Mouse (Mus musculus): ENCODE data around the gene Omp. TPM values are rescaled to one million over a fixed set of nuclear protein-coding genes. Genes with fewer than 3 reads are reported as not detected.

Gene Omp
- total RNA-seq (2012; rRNA removed), result 0.08 TPM in 1 of 2 replicates, not detected in the other
- total RNA-seq (2014; rRNA removed), result not detected in 2 replicates
- polyA plus RNA-seq (2012; ENCODE audit: insufficient read length, low read depth), result not detected in 2 replicates

- H3K4me2 ChIP-seq (ENCODE audit: insufficient read depth, low read depth, poor library complexity, severe bottlenecking), result no peak within 1 kb of the TSS
- in situ Hi-C loops (cut with MboI; ENCODE audit: low pct_ligation_motif_present, low pct_unique_long_range_greater_than_20kb, low sequenced_read_pairs) (no loop called here), dilution Hi-C loops (cut with MboI; ENCODE audit: extremely low pct_ligation_motif_present, extremely low pct_unique_long_range_greater_than_20kb, low sequenced_read_pairs) (no loop called here)
- H3K4me3 ChIP-seq (replicated peaks in 1 of 3; ENCODE audit: low read depth in 2 of 3, low read length in 2 of 3, poor library complexity in 1 of 3), result no peak within 1 kb of the TSS
- no peaks in the 10 kb centered on the region for H3K79me2 ChIP-seq (replicated peaks; ENCODE audit: control insufficient read depth, extremely low read depth, insufficient read depth, poor library complexity, severe bottlenecking)
- H3K9ac ChIP-seq (ENCODE audit: insufficient read depth, low read depth), result no peak within 1 kb of the TSS
- no peaks in the 10 kb centered on the region for H3K36me3 ChIP-seq (replicated peaks in 1 of 2; ENCODE audit: control insufficient read depth in 1 of 2, insufficient read depth in 1 of 2, low read length in 1 of 2)
- H3K9me3 ChIP-seq (replicated peaks; ENCODE audit: low read length), result no peaks in the 10 kb centered on the region
- no peak within 1 kb of the TSS for H3K27ac ChIP-seq (ENCODE audit: insufficient read depth, low read depth)
- TF ChIP-seq ZMIZ1 (IDR thresholded peaks at IDR 0.05; ENCODE audit: low read depth, low read length), result no peak
- no peak for TF ChIP-seq CHD2 (IDR thresholded peaks at IDR 0.05; ENCODE audit: low read length)
- no peak for TF ChIP-seq MXI1 (IDR thresholded peaks at IDR 0.05; ENCODE audit: low read depth, low read length)
- TF ChIP-seq ZC3H11A (IDR thresholded peaks at IDR 0.05; ENCODE audit: low read depth, low read length), result no peak
- TF ChIP-seq USF2 (conservative IDR thresholded peaks at IDR 0.05; ENCODE audit: low read depth, low read length), result no peak
- TF ChIP-seq BHLHE40 (IDR thresholded peaks at IDR 0.05; ENCODE audit: low read depth, low read length), result no peak
- TF ChIP-seq RAD21 (IDR thresholded peaks at IDR 0.05; ENCODE audit: low read depth, low read length), result no peak
- TF ChIP-seq GABPA (IDR thresholded peaks at IDR 0.05; ENCODE audit: insufficient replicate concordance, low read depth, low read length), result no peak
- no peak for TF ChIP-seq ELF1 (IDR thresholded peaks at IDR 0.05; ENCODE audit: low read depth, low read length)
- no peak for TF ChIP-seq SIN3A (IDR thresholded peaks at IDR 0.05; ENCODE audit: low read length)
- TF ChIP-seq ZNF384 (IDR thresholded peaks at IDR 0.05; ENCODE audit: low read depth, low read length), result no peak
- DNase-seq (ENCODE audit: extremely low read depth), result no peak
- peaks cover 5 to 9% of the 10 kb centered on the region in 2 experiments for H3K4me1 ChIP-seq (ENCODE audit: control insufficient read depth in 1 of 2, insufficient read depth in 2 of 2)
- peaks cover 17% of the 10 kb centered on the region for H3K27me3 ChIP-seq (replicated peaks)
Measured at GRCm38 (mm10) chr7:98145402-98145801, at the start of gene Omp. Gene Omp (minus strand): TSS chr7:98145502.

GRCm38 (mm10) chr7:98194026-98194792 is 48.9 kb upstream of the Omp start:
- Histone ChIP-seq H3K9me3 (replicated peaks; ENCODE audit: low read length) (peaks cover 8% of the 10 kb centered on the region), H3K36me3 (replicated peaks in 1 of 2; ENCODE audit: control insufficient read depth in 1 of 2, insufficient read depth in 1 of 2, low read length in 1 of 2) (no peaks in the 10 kb centered on the region), H3K4me2 (ENCODE audit: insufficient read depth, low read depth, poor library complexity, severe bottlenecking) (no peak overlapping the region), H3K27ac (ENCODE audit: insufficient read depth, low read depth) (no peak overlapping the region), H3K4me3 (replicated peaks in 1 of 3; ENCODE audit: low read depth in 2 of 3, low read length in 2 of 3, poor library complexity in 1 of 3) (no peak overlapping the region), H3K79me2 (replicated peaks; ENCODE audit: control insufficient read depth, extremely low read depth, insufficient read depth, poor library complexity, severe bottlenecking) (no peaks in the 10 kb centered on the region), H3K4me1 (ENCODE audit: control insufficient read depth in 1 of 2, insufficient read depth in 2 of 2) (peaks cover 0 to 6% of the 10 kb centered on the region in 2 experiments; a peak in 2 of 4 replicates), H3K27me3 (replicated peaks) (no peaks in the 10 kb centered on the region), H3K9ac (ENCODE audit: insufficient read depth, low read depth) (no peak overlapping the region)
- dilution Hi-C loops (cut with MboI; ENCODE audit: extremely low pct_ligation_motif_present, extremely low pct_unique_long_range_greater_than_20kb, low sequenced_read_pairs) (no loop called here), in situ Hi-C loops (cut with MboI; ENCODE audit: low pct_ligation_motif_present, low pct_unique_long_range_greater_than_20kb, low sequenced_read_pairs) (loop anchor here (5.0 kb wide), 1 partner anchor 52 kb away; no protein-coding TSS in a partner anchor)
- DNase-seq (ENCODE audit: extremely low read depth), result no peak
- 0 out of 2 replicates have a peak, but pooled peaks have one; percentile 16 for TF ChIP-seq NRF1 (IDR thresholded peaks at IDR 0.05; ENCODE audit: low read depth, low read length)
- TF ChIP-seq MAZ (IDR thresholded peaks at IDR 0.05; ENCODE audit: low read depth, low read length), result no peak
- TF ChIP-seq SMC3 (IDR thresholded peaks at IDR 0.05; ENCODE audit: low read depth, low read length), result no peak
